In the genomic region with DNA sequence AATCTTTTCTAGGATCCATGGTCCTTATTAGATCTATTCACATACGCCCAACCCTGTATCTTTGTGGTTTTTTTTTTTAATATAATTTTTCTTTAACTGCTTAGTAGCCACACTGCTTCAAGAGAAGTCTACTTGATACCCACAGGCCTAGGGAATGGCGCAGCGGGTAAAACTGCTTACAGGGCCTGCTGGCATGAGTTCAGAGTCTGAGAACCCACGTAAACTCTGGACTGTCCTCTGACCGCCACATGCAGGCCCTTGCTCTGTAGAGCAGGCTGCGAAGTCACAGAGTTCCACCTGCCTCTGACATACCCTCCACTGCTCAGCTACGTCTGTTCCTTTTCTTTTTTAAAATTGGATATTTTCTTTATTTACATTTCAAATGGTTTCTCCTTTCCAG, we compare ENCODE assay signal across 22 mouse cellular contexts. TPM values are rescaled to one million over a fixed set of nuclear protein-coding genes. Genes with fewer than 3 reads are reported as not detected.
"Had no signal": no experiment of that assay in that cellular context is flagged by ENCODE, and none has a peak within 500 bp of the region (broad histone marks: within the 10 kb centered on the region; RNA-seq: fewer than 3 reads in every experiment).

No protein-coding gene starts in this region.

- H3K9me3 ChIP-seq: hindbrain, embryonic 13.5 days; intestine, embryonic 15.5 days; limb, embryonic 10.5 days; liver, embryonic 15.5 days; stomach, embryonic 15.5 days had no signal

- DNase-seq: liver; lung, embryonic 14.5 days; spleen, adult 18-20 months; thymus, postnatal 25 days had no signal

- ATAC-seq: hindbrain, embryonic 16.5 days; intestine, embryonic 15.5 days; lung, postnatal 0 days; midbrain, embryonic 13.5 days had no signal

- H3K4me3 ChIP-seq: hindbrain, embryonic 13.5 days; intestine, embryonic 15.5 days; limb, embryonic 10.5 days; limb, embryonic 13.5 days; liver, embryonic 15.5 days; midbrain, embryonic 13.5 days; stomach, embryonic 15.5 days had no signal

- H3K27ac ChIP-seq: hindbrain, embryonic 13.5 days; intestine, embryonic 15.5 days; kidney, postnatal 0 days; limb, embryonic 10.5 days; limb, embryonic 13.5 days; liver, embryonic 15.5 days; macrophage; midbrain, embryonic 13.5 days; stomach, embryonic 15.5 days had no signal

- H3K4me1 ChIP-seq: hindbrain, embryonic 13.5 days; intestine, embryonic 15.5 days; limb, embryonic 10.5 days; limb, embryonic 13.5 days; midbrain, embryonic 13.5 days; stomach, embryonic 15.5 days had no signal

- H3K27me3 ChIP-seq: hindbrain, embryonic 13.5 days; intestine, embryonic 15.5 days; limb, embryonic 13.5 days; liver, embryonic 15.5 days; midbrain, embryonic 13.5 days; stomach, embryonic 15.5 days had no signal

- H3K4me2 ChIP-seq: hindbrain, embryonic 13.5 days; intestine, embryonic 15.5 days; limb, embryonic 13.5 days; liver, embryonic 15.5 days; lung, embryonic 14.5 days; midbrain, embryonic 13.5 days; stomach, embryonic 15.5 days had no signal

- H3K9ac ChIP-seq: hindbrain, embryonic 13.5 days; intestine, embryonic 15.5 days; limb, embryonic 13.5 days; liver, embryonic 15.5 days; lung, embryonic 14.5 days; midbrain, embryonic 13.5 days; stomach, embryonic 15.5 days had no signal

- H3K36me3 ChIP-seq: hindbrain, embryonic 13.5 days; intestine, embryonic 15.5 days; limb, embryonic 10.5 days; limb, embryonic 13.5 days; liver, embryonic 15.5 days; midbrain, embryonic 13.5 days; stomach, embryonic 15.5 days had no signal

RNA-seq across cellular contexts. Expression of a gene that starts 0.8 kb away (rescaled TPM):
- total RNA-seq: layer of hippocampus, adult 18-20 months; layer of hippocampus, postnatal 25 days; left cerebral cortex, adult 18-20 months; left cerebral cortex, postnatal 25 days had no signal
- polyA plus RNA-seq: hindbrain, embryonic 13.5 days; hindbrain, embryonic 16.5 days; intestine, embryonic 15.5 days; kidney, postnatal 0 days; limb, embryonic 13.5 days; macrophage; midbrain, embryonic 13.5 days; neural tube, embryonic 11.5 days; neural tube, embryonic 14.5 days; stomach, embryonic 15.5 days; thymus, postnatal 0 days had no signal
